Mouse (Mus musculus) cerebellum, postnatal 4 days (tissue): ENCODE results near the gene St5.

Source experiments
- DNase-seq, 2 experiments: peaks; one replicate each; pipeline ENCODE4 v3.0.0; 2022; ENCODE audit warnings: low spot score in 2 of 2, mixed read lengths in 1 of 2

Gene St5

DNA sequence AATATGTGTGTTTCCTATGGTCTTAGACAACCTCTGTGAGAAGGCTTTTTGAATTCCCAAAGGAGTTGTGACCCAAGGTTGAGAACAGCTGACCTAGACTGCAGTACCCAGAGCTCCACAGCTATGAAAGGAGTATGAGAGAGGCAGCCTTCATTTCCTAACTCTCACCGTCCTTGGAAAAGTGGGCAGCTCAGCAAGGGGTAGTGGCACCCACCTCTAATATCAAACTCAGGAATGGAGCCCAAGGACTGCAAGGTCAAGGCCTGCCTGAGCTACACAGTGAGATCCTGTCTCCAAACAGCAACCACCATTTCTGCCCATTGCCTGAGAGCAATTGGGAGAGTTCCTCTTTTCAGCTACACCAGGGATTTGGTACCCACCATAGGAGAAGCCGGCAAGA is 173.7 kb downstream of the St5 start:
- no peak for DNase-seq

DNA sequence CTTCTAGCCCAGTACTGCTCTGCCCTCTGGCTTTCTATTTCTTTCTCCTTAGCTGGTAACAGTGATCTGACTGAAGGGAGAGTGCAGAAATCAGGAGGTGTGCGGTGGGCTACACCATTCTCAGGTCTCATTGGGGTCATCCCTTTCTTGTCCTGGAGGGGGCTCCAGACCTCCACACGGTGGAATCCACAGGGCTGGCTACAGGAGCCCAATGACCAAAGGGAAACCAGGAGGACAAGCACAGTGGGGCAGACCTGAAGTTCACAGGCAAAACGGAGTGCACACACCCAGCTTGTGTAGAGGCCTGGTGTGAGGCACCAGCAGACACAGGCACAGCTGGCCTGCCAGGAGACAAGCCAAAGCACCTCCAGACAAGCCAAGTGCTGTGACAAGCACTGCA is 175.0 kb downstream of the St5 start:
- peak; percentile 61 to 70 for DNase-seq

- no peak for DNase-seq
These were observed 175.9 kb downstream of the St5 start for GRCm38 (mm10) chr7:109527536-109527935.

DNA sequence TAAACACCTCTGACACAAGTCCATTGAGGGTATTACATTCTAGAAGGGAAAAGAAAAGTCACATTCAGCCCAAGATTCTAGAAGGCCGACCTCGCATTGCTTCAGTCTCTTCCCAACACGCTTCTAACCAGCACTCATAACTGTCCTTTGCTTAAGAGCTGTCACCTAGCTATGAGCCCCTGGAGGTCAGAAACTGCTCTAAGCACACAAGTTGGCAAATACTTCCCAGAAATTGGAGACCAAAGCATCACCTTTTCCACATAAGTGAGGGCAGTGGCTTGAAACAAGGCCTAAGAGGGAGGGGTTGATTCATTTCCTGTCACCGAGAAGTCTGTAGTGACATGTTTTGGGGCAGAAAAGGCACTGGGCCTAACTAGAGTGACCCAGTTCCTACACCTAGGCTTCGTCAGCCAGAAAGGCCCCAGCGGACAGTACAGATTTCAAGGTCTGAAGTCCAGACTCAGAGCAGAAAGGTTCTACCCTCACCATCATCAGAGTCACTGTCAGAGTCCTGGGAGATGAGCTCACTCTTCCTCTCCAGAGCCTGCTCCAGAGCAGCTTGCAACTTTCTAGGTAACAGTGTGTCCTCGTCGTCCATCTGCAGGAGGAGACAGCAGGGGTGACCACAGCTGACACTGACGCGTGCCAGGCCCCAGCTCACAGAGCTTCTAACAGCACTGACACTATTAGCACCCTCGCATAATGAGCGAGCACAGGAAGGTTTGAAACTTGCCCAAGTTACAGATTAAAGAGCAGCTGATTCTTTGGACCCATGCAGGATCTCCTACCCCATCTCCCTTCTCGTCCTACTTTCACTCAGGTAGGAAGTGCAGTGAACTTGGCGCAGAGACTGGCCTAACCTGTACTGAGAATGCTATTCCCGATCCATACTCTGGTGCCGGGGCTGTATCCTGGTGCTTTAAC is 177.4 kb downstream of the St5 start:
- no peak for DNase-seq

- DNase-seq, result no peak
These were observed 178.6 kb downstream of the St5 start for GRCm38 (mm10) chr7:109524763-109525162.

GRCm38 (mm10) chr7:109524442-109524744 is 179.0 kb downstream of the St5 start:
- no peak for DNase-seq

GRCm38 (mm10) chr7:109523741-109524441 is 179.5 kb downstream of the St5 start:
- DNase-seq, result no peak

- DNase-seq, result no peak
These were observed 180.1 kb downstream of the St5 start for GRCm38 (mm10) chr7:109523304-109523703.

DNA sequence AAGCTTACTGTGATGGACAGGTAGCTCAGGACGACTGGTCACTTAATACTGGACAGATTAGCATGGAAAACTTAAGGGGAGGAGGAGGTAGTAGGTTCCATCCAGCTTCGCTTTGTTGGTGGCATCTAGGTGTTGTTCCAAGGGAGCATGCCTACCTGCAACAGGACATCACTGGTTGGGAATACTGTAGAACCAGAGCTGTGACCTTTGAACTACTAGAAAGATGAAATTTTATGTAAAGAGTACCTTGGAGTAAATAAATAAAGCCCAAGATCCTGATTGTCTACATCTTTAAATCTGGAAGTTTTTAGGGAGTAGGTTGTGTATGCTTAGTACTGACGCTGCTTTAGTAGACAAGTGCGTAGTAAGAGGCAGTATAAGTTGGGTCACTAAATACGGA is 181.3 kb downstream of the St5 start:
- DNase-seq, result no peak

DNA sequence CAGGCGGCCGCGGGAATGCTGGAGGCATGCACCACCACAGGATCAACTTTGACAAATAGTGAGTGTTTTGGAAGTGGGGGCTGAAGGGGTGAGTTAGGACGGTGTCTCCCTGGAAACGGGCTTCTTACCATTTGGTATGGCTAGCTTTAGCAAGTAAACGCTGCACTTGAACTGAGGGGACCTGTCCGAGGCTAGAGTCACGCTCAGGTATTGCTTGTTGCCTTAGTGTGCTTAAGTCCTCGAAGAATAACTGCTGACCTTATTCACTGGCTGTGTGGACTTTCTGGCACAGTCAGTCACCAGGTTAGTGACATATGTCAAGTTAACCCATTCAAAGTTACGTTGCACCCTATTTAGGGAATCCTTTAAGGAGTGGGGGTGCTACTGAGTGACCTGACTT is 183.5 kb downstream of the St5 start:
- DNase-seq, result no peak

- peak; percentile 98 for DNase-seq
These were observed 184.3 kb downstream of the St5 start, which contains the start of gene Rpl27a for GRCm38 (mm10) chr7:109518838-109519696. Rpl27a (plus strand) TSS chr7:109519147.

- no peak for DNase-seq
These were observed 185.2 kb downstream of the St5 start for GRCm38 (mm10) chr7:109518036-109518681.

GRCm38 (mm10) chr7:109516500-109516899 is 186.9 kb downstream of the St5 start:
- no peak for DNase-seq

GRCm38 (mm10) chr7:109511838-109512237 is 191.6 kb downstream of the St5 start:
- no peak for DNase-seq

- no peak for DNase-seq
These were observed 192.6 kb downstream of the St5 start for GRCm38 (mm10) chr7:109510799-109511198.

- no peak for DNase-seq
These were observed 195.4 kb downstream of the St5 start, which contains the start of gene Trim66 for GRCm38 (mm10) chr7:109508034-109508433. Trim66 (minus strand) TSS chr7:109508134.

- no peak for DNase-seq
These were observed 195.8 kb downstream of the St5 start for GRCm38 (mm10) chr7:109507572-109507971.

DNA sequence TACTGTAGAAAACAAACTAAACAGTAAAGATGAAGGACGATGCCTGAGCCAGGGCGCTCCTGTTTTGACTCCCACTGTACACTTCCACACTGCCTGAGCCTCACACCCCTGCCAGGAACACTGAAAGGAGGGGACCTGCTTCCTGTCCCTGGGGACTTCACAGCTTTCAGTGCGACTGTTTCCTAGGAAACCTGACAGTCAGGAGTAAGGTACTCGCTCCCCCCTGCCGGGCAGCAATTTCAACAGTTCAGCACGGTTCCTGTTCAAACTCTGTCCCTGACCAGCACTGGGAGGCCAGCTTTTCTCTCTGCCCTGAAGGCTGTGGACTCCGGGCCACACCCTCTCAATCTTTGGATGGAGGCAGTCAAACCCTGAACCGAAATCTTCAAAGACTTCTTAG is 196.3 kb downstream of the St5 start:
- DNase-seq, result no peak

DNA sequence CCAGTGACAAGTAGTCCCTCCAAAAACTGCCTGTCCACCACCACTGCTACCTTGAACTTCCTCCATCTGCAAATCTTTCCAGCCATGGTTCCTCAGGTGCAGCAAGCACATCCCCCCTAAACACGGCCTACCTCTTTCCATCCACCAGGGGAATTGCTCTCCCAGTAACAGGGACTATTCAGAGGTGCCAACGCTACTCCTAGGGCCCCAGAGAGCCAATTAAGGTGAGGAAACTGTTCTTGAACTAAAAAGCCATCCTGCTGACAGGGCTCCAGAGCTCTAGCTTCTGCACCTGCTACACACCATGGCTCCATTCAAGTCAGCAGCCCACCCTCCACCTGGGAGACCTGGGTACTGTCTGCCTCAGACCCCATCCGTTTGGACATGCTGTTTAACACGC is 205.9 kb downstream of the St5 start:
- DNase-seq, result no peak

- peak in 1 of 2 experiments; percentile 10 for DNase-seq
These were observed 209.8 kb downstream of the St5 start for GRCm38 (mm10) chr7:109493319-109494316.
